Mouse (Mus musculus): Measurements from ENCODE around the gene Ier5l. TPM values are rescaled to one million over a fixed set of nuclear protein-coding genes. Genes with fewer than 3 reads are reported as not detected.

Gene Ier5l
- total and polyA plus RNA-seq, 3 experiments, result 0.06 TPM; not detected in 2

- TF ChIP-seq MEF2A (IDR thresholded peaks at IDR 0.05; ENCODE audit: extremely low read depth, insufficient replicate concordance, low read depth, low read length, poor library complexity, severe bottlenecking), result no peak
- no peak for TF ChIP-seq USF2 (IDR thresholded peaks at IDR 0.05; ENCODE audit: borderline replicate concordance in 1 of 2, insufficient read depth in 1 of 2, low read depth in 1 of 2, low read length in 2 of 2)
These were observed 38.5 kb downstream of the Ier5l start (continued) for GRCm38 (mm10) chr2:30435326-30436155.

GRCm38 (mm10) chr2:30429156-30429555 is 44.9 kb downstream of the Ier5l start:
- Histone ChIP-seq H3K79me2 (ENCODE audit: control insufficient read depth, insufficient read depth, low read length, poor library complexity) (no peaks in the 10 kb centered on the region), H3K9ac (ENCODE audit: control insufficient read depth, low read depth, low read length, poor library complexity, severe bottlenecking) (no peak overlapping the region), H3K9me3 (replicated peaks; ENCODE audit: insufficient read depth, low read length) (no peaks in the 10 kb centered on the region), H3K27me3 (ENCODE audit: control insufficient read depth in 1 of 2, insufficient read depth in 2 of 2, low read length in 2 of 2) (no peaks in the 10 kb centered on the region), H3K4me1 (ENCODE audit: control insufficient read depth in 1 of 2, insufficient read depth in 2 of 2, low read length in 2 of 2) (no peaks in the 10 kb centered on the region), H3K4me3 (ENCODE audit: control insufficient read depth in 1 of 2, insufficient read depth in 1 of 2, low read depth in 2 of 2, low read length in 2 of 2) (no peak overlapping the region), H3K27ac (ENCODE audit: control insufficient read depth, low read depth, low read length) (no peak overlapping the region), H3K36me3 (ENCODE audit: control insufficient read depth in 1 of 2, insufficient read depth in 2 of 2, low read length in 2 of 2) (peaks cover 0 to 28% of the 10 kb centered on the region in 2 experiments; a peak in 2 of 4 replicates)
- DNase-seq (ENCODE audit: low read depth, low spot score), result peak; percentile 21
- TF ChIP-seq UBTF (IDR thresholded peaks at IDR 0.05; ENCODE audit: borderline replicate concordance, insufficient read depth, low read depth, low read length), result no peak
- TF ChIP-seq POLR2A (IDR thresholded peaks at IDR 0.05; ENCODE audit: control insufficient read depth in 1 of 2, insufficient read depth in 1 of 2, low read depth in 1 of 2, low read length in 2 of 2, poor library complexity in 1 of 2), result no peak
- no peak for TF ChIP-seq ZC3H11A (IDR thresholded peaks at IDR 0.05; ENCODE audit: low read depth, low read length)
- no peak for TF ChIP-seq CTCF (IDR thresholded peaks at IDR 0.05 in 2 of 3, conservative IDR thresholded peaks at IDR 0.05 in 1 of 3; ENCODE audit: control insufficient read depth in 1 of 3, insufficient read depth in 1 of 3, low read depth in 2 of 3, low read length in 3 of 3, poor library complexity in 1 of 3, severe bottlenecking in 1 of 3)
- no peak for TF ChIP-seq SIN3A (IDR thresholded peaks at IDR 0.05; ENCODE audit: low read length)
- TF ChIP-seq CHD1 (IDR thresholded peaks at IDR 0.05; ENCODE audit: low read depth, low read length), result no peak
- no peak for TF ChIP-seq GATA1 (IDR thresholded peaks at IDR 0.05; ENCODE audit: low read depth, low read length)
- no peak for TF ChIP-seq JUND (IDR thresholded peaks at IDR 0.05; ENCODE audit: low read depth, low read length)
- no peak for TF ChIP-seq POLR2AphosphoS2 (IDR thresholded peaks at IDR 0.05; ENCODE audit: low read length)
- no peak for TF ChIP-seq RCOR1 (IDR thresholded peaks at IDR 0.05; ENCODE audit: low read depth, low read length)
- no peak for TF ChIP-seq MAZ (IDR thresholded peaks at IDR 0.05; ENCODE audit: low read depth, low read length)
- TF ChIP-seq HCFC1 (IDR thresholded peaks at IDR 0.05; ENCODE audit: low read depth, low read length), result no peak
- TF ChIP-seq KAT2A (conservative IDR thresholded peaks at IDR 0.05; ENCODE audit: low read depth, low read length), result no peak
- TF ChIP-seq MXI1 (IDR thresholded peaks at IDR 0.05; ENCODE audit: low read depth, low read length), result no peak
- TF ChIP-seq ZMIZ1 (IDR thresholded peaks at IDR 0.05; ENCODE audit: low read depth, low read length), result no peak

Other genes with a start within 250 kb of the Ier5l start
- 7.2 and 8.3 TPM in 2 replicates for gene Lrrc8a, start 236.5 kb downstream of the Ier5l start, total RNA-seq (2012; rRNA removed)
- 1 to 10 TPM in 1 of 2 experiments, not detected in 1; 6.9 TPM for gene Lrrc8a, start 236.5 kb downstream of the Ier5l start, polyA plus RNA-seq (2012; ENCODE audit: insufficient read depth in 1 of 2, insufficient read length in 2 of 2, low read depth in 1 of 2, low replicate concordance in 2 of 2, missing spikeins in 1 of 2)
- 0.10 TPM in 1 of 2 replicates, not detected in the other for gene Gm28035, start 233.7 kb downstream of the Ier5l start, total RNA-seq (2012; rRNA removed)
- under 1 TPM in 1 of 2 experiments, not detected in 1; 0.26 TPM for gene Gm28035, start 233.7 kb downstream of the Ier5l start, polyA plus RNA-seq (2012; ENCODE audit: insufficient read depth in 1 of 2, insufficient read length in 2 of 2, low read depth in 1 of 2, low replicate concordance in 2 of 2, missing spikeins in 1 of 2)
- 0.19 TPM in 1 of 2 replicates, not detected in the other for gene Phyhd1, start 208.0 kb downstream of the Ier5l start, total RNA-seq (2012; rRNA removed)
- 1 to 10 TPM in 1 of 2 experiments, not detected in 1; 1.6 TPM for gene Phyhd1, start 208.0 kb downstream of the Ier5l start, polyA plus RNA-seq (2012; ENCODE audit: insufficient read depth in 1 of 2, insufficient read length in 2 of 2, low read depth in 1 of 2, low replicate concordance in 2 of 2, missing spikeins in 1 of 2)
- gene Gm28038, start 193.2 kb downstream of the Ier5l start, total RNA-seq (2012; rRNA removed), result not detected in 2 replicates
- gene Gm28038, start 193.2 kb downstream of the Ier5l start, polyA plus RNA-seq (2012; ENCODE audit: insufficient read depth in 1 of 2, insufficient read length in 2 of 2, low read depth in 1 of 2, low replicate concordance in 2 of 2, missing spikeins in 1 of 2), result not detected
- 13.7 and 21.7 TPM in 2 replicates for gene Dolk, start 187.9 kb downstream of the Ier5l start, total RNA-seq (2012; rRNA removed)
- 10 to 100 TPM in 1 of 2 experiments, not detected in 1; 18.5 TPM for gene Dolk, start 187.9 kb downstream of the Ier5l start, polyA plus RNA-seq (2012; ENCODE audit: insufficient read depth in 1 of 2, insufficient read length in 2 of 2, low read depth in 1 of 2, low replicate concordance in 2 of 2, missing spikeins in 1 of 2)
- 58.6 and 63.2 TPM in 2 replicates for gene Nup188, start 187.8 kb downstream of the Ier5l start, total RNA-seq (2012; rRNA removed)
- 100 to 1,000 TPM in 1 of 2 experiments, not detected in 1; 119 TPM for gene Nup188, start 187.8 kb downstream of the Ier5l start, polyA plus RNA-seq (2012; ENCODE audit: insufficient read depth in 1 of 2, insufficient read length in 2 of 2, low read depth in 1 of 2, low replicate concordance in 2 of 2, missing spikeins in 1 of 2)
- gene Sh3glb2, start 114.9 kb downstream of the Ier5l start, total RNA-seq (2012; rRNA removed), result 38.5 and 48.0 TPM in 2 replicates
- 10 to 100 TPM in 1 of 2 experiments, not detected in 1; 60.1 TPM for gene Sh3glb2, start 114.9 kb downstream of the Ier5l start, polyA plus RNA-seq (2012; ENCODE audit: insufficient read depth in 1 of 2, insufficient read length in 2 of 2, low read depth in 1 of 2, low replicate concordance in 2 of 2, missing spikeins in 1 of 2)
- 15.3 and 25.8 TPM in 2 replicates for gene Miga2, start 110.0 kb downstream of the Ier5l start, total RNA-seq (2012; rRNA removed)
- 10 to 100 TPM in 1 of 2 experiments, not detected in 1; 20.3 TPM for gene Miga2, start 110.0 kb downstream of the Ier5l start, polyA plus RNA-seq (2012; ENCODE audit: insufficient read depth in 1 of 2, insufficient read length in 2 of 2, low read depth in 1 of 2, low replicate concordance in 2 of 2, missing spikeins in 1 of 2)
- 24.6 and 28.0 TPM in 2 replicates for gene Dolpp1, start 82.0 kb downstream of the Ier5l start, total RNA-seq (2012; rRNA removed)
- gene Dolpp1, start 82.0 kb downstream of the Ier5l start, polyA plus RNA-seq (2012; ENCODE audit: insufficient read depth in 1 of 2, insufficient read length in 2 of 2, low read depth in 1 of 2, low replicate concordance in 2 of 2, missing spikeins in 1 of 2), result 10 to 100 TPM in 1 of 2 experiments, not detected in 1; 37.5 TPM
- 22.0 and 23.9 TPM in 2 replicates for gene Crat, start 58.4 kb downstream of the Ier5l start, total RNA-seq (2012; rRNA removed)
- 10 to 100 TPM in 1 of 2 experiments, not detected in 1; 93.9 TPM for gene Crat, start 58.4 kb downstream of the Ier5l start, polyA plus RNA-seq (2012; ENCODE audit: insufficient read depth in 1 of 2, insufficient read length in 2 of 2, low read depth in 1 of 2, low replicate concordance in 2 of 2, missing spikeins in 1 of 2)
- 139 and 159 TPM in 2 replicates for gene Ptpa, start 58.2 kb downstream of the Ier5l start, total RNA-seq (2012; rRNA removed)
- 100 to 1,000 TPM in 1 of 2 experiments, not detected in 1; 382 TPM for gene Ptpa, start 58.2 kb downstream of the Ier5l start, polyA plus RNA-seq (2012; ENCODE audit: insufficient read depth in 1 of 2, insufficient read length in 2 of 2, low read depth in 1 of 2, low replicate concordance in 2 of 2, missing spikeins in 1 of 2)
- not detected in 2 replicates for gene Cstad, start 120.8 kb upstream of the Ier5l start, total RNA-seq (2012; rRNA removed)
- not detected for gene Cstad, start 120.8 kb upstream of the Ier5l start, polyA plus RNA-seq (2012; ENCODE audit: insufficient read depth in 1 of 2, insufficient read length in 2 of 2, low read depth in 1 of 2, low replicate concordance in 2 of 2, missing spikeins in 1 of 2)